Mouse (Mus musculus) embryonic facial prominence, embryonic 15.5 days (tissue): ENCODE measurements at regions not wholly inside any gene's neighbourhood (a gene's known extent, or its start where the extent isn't known, plus 50 kb on each side); places are given as distances from the start of the nearest gene placed in this dataset.

Source experiments
- ATAC-seq: fragments of 200-750 bp; cut with Nextera tagmentation; 2 replicates; pipeline ENCODE4 v1.8.0; 2017; ENCODE audit warnings: low read depth, moderate TSS enrichment; ENCODE audit not compliant: insufficient number of reproducible peaks, low FRiP score, low TSS enrichment
- H3K27ac ChIP-seq: fragments of 300-500 bp; sonication (generic); replicated peaks from 2 replicates; pipeline ENCODE4 v1.5.1; 2015; ENCODE audit warnings: mild to moderate bottlenecking, inconsistent platforms
- H3K27me3 ChIP-seq: fragments of 300-500 bp; sonication (generic); 2 replicates; pipeline ENCODE4 v1.6.1; 2015; ENCODE audit warnings: inconsistent platforms
- H3K36me3 ChIP-seq: fragments of 300-500 bp; sonication (generic); 2 replicates; pipeline ENCODE4 v1.6.1; 2015; ENCODE audit warnings: mild to moderate bottlenecking, inconsistent platforms
- H3K4me1 ChIP-seq: fragments of 300-500 bp; sonication (generic); 2 replicates; pipeline ENCODE4 v1.6.1; 2015; ENCODE audit warnings: inconsistent platforms
- H3K4me2 ChIP-seq: fragments of 300-500 bp; sonication (generic); replicated peaks from 2 replicates; pipeline ENCODE4 v1.6.1; 2015; ENCODE audit warnings: mild to moderate bottlenecking, inconsistent platforms
- H3K4me3 ChIP-seq: fragments of 300-500 bp; sonication (generic); replicated peaks from 2 replicates; pipeline ENCODE4 v1.5.1; 2015; ENCODE audit warnings: mild to moderate bottlenecking, inconsistent platforms
- H3K9ac ChIP-seq: fragments of 300-500 bp; sonication (generic); 2 replicates; pipeline ENCODE4 v1.6.1; 2015; ENCODE audit warnings: inconsistent platforms
- H3K9me3 ChIP-seq: fragments of 300-500 bp; sonication (generic); replicated peaks from 2 replicates; pipeline ENCODE4 v1.6.1; 2016; ENCODE audit warnings: inconsistent platforms
- WGBS: fragments of 180-500 bp; shearing (Covaris S2); methylation state at CpG from one replicate; pipeline ENCODE4 v1.1.7; 2015; 5-methylcytosine and 5-hydroxymethylcytosine counted together

DNA sequence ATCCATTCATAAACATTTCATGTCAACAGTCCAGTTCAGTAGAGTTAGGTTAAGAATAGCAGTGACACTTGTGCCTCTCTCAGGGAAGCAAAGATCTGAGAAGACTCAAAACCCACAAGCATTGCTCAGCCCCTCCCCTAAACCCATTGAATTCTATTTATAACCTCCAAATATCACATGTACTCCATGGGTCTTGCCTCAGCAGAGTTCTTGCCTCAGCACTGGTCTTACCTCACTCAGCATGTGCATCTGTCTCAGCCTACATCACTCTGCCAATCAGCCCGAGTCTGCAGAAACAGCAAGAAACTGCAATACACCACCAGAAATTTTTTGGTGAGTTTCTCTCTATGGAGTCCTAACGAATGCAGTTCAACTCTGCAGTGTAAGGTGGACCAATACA, 478.8 kb upstream of the Vstm2b start:
- ATAC-seq = no peak
- Histone ChIP-seq H3K36me3 (no peaks in the 10 kb centered on the region), H3K9ac (no peak overlapping the region), H3K27ac (no peak overlapping the region), H3K4me1 (no peaks in the 10 kb centered on the region), H3K4me2 (no peak overlapping the region), H3K9me3 (no peaks in the 10 kb centered on the region), H3K27me3 (no peaks in the 10 kb centered on the region), H3K4me3 (no peak overlapping the region)
- WGBS = 66% methylated on average over 2 of the region's 2 CpGs

DNA sequence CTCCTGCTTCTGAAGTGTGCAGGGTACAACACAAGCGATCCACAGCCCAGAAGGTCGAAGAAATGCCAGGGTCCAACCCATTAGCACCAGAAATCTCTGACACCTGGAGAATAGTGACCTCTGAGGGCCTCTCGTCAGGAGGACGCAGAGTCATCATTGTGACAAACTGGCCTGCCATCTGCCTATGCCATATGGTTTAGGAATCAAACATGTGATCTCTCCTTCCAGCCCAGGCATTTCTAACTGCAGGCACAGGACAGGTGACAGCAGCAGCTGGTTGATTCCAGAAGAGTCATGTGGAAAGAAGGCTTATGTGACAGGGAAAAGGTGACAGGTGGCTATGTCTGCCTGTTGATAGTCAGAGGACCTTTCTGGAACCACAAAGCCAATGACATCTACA, 476.0 kb upstream of the Vstm2b start:
- no peaks in the 10 kb centered on the region for H3K27me3 ChIP-seq
- H3K36me3 ChIP-seq = no peaks in the 10 kb centered on the region
- no peaks in the 10 kb centered on the region for H3K9me3 ChIP-seq
- 0 out of 2 replicates have a peak, but pooled peaks have one; percentile 19 for ATAC-seq
- no peak overlapping the region for H3K9ac ChIP-seq
- no peak overlapping the region for H3K4me3 ChIP-seq
- 77% methylated on average over 4 of the region's 4 CpGs for WGBS
- H3K27ac ChIP-seq = no peak overlapping the region
- no peak overlapping the region for H3K4me2 ChIP-seq
- no peaks in the 10 kb centered on the region for H3K4me1 ChIP-seq

DNA sequence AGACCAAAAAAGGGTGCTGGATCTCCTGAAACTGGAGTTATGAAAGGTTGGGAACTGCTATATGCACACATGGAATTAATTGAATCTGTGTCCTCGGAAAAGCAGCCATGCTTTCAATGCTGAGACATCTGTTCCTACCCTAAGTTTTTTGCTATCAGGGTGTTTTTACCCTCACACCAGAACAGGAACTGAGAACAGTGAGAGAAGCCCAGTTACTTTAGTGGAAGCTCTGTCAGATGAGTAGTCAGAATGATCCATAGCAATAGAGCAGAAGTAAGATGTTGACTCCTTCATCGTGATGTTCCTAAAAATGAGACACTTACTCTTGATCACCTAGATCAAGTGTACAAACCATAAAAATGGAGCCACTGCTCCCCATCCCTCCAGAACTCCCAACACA, 468.7 kb upstream of the Vstm2b start:
- WGBS = 65% methylated on average over 2 of the region's 2 CpGs
- Histone ChIP-seq H3K27ac (no peak overlapping the region), H3K9ac (no peak overlapping the region), H3K4me3 (no peak overlapping the region), H3K4me2 (no peak overlapping the region), H3K4me1 (no peaks in the 10 kb centered on the region), H3K27me3 (no peaks in the 10 kb centered on the region), H3K36me3 (no peaks in the 10 kb centered on the region), H3K9me3 (no peaks in the 10 kb centered on the region)
- ATAC-seq = no peak

DNA sequence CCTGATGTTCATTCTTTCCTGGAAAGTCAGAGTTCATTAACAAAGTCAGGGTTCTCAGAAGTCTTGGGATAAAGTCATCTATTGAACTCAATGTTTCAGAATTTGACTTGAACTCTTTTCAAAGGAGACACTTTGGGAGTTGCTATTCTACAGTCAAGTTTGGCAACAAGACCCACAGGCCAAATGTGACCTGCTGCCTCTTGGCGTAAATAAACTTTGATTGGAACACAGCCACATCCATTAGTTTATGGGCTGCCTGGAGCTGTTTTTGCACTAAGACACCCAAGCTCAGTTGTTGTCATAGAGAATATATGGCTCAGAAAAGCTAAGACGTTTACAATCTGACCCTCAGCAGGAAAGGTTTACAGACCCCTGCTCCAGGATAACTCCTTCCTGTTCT, 464.2 kb upstream of the Vstm2b start:
- H3K27ac ChIP-seq = no peak overlapping the region
- no peaks in the 10 kb centered on the region for H3K27me3 ChIP-seq
- no peaks in the 10 kb centered on the region for H3K36me3 ChIP-seq
- no peak overlapping the region for H3K4me2 ChIP-seq
- H3K9me3 ChIP-seq = no peaks in the 10 kb centered on the region
- no peaks in the 10 kb centered on the region for H3K4me1 ChIP-seq
- ATAC-seq = no peak
- no peak overlapping the region for H3K4me3 ChIP-seq
- H3K9ac ChIP-seq = no peak overlapping the region
- 71% methylated on average over 2 of the region's 2 CpGs for WGBS

DNA sequence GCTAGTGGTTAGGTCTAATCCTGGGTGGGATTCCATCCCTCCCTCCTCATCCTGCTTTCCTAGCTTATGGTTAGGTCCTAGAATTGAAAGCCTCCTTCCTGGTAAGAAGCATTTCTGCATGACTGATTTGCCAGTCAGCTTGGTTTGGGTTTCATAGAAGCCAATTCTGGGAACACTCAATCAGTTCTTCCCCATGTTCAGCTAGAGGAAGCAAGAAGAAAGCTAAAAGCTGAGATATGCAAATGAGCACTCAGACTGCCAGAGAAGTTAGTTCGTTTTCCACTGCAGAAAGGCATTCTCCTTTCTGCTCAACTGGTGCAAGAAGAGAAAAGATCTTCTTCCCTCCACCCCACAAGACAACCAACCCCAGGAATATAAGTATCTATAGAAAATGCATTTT, 457.0 kb upstream of the Vstm2b start:
- H3K27me3 ChIP-seq = no peaks in the 10 kb centered on the region
- H3K4me1 ChIP-seq = no peaks in the 10 kb centered on the region
- H3K9ac ChIP-seq = no peak overlapping the region
- 34% methylated on average over 1 of the region's 1 CpGs for WGBS
- no peak overlapping the region for H3K27ac ChIP-seq
- H3K4me3 ChIP-seq = no peak overlapping the region
- ATAC-seq = no peak
- no peak overlapping the region for H3K4me2 ChIP-seq
- H3K36me3 ChIP-seq = no peaks in the 10 kb centered on the region
- H3K9me3 ChIP-seq = no peaks in the 10 kb centered on the region

DNA sequence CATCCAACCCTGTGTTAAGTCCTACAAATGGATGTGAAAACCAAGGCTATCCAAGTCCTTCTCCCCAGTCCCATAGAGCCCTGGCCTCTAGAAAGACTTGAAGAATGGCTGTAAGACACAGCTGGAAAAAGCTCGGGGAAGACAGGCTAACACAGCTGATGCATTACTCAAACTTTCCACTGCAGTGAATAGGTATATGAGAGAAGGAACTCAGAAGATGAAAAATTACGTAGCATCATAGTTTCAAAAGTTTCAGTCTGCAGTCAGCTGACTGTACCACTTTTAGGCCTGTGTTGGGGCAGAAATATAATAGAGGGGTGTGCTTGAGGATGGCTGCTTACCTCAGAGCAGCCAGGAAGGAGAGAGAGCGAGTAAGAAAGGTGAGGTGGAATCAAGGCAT, 456.3 kb upstream of the Vstm2b start:
- Histone ChIP-seq H3K4me1 (no peaks in the 10 kb centered on the region), H3K9me3 (no peaks in the 10 kb centered on the region), H3K27me3 (no peaks in the 10 kb centered on the region), H3K27ac (no peak overlapping the region), H3K36me3 (no peaks in the 10 kb centered on the region), H3K4me2 (no peak overlapping the region), H3K4me3 (no peak overlapping the region), H3K9ac (no peak overlapping the region)
- 77% methylated on average over 3 of the region's 3 CpGs for WGBS
- no peak for ATAC-seq

DNA sequence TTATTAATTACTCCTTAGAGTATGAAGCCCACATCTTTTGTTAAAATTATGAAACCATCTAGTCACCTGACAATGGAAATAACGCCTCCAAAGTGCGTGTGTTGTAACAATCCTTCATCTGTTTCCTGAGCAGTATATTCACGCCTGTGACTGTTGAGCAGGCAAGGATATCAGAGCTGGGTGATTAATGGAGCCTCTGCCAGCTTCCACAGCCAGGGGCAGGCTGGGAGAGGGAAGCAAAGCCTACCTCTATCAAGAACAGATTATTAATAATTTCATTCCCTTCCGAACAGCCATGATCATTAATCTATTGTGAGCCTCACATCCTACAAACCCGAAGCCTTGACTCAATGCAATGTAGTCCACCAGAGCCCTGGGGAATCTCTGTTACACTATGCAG, 431.7 kb upstream of the Vstm2b start:
- no peaks in the 10 kb centered on the region for H3K36me3 ChIP-seq
- H3K4me1 ChIP-seq = no peaks in the 10 kb centered on the region
- no peaks in the 10 kb centered on the region for H3K9me3 ChIP-seq
- no peak for ATAC-seq
- H3K27me3 ChIP-seq = no peaks in the 10 kb centered on the region
- no peak overlapping the region for H3K27ac ChIP-seq
- no peak overlapping the region for H3K9ac ChIP-seq
- no peak overlapping the region for H3K4me2 ChIP-seq
- WGBS = 80% methylated on average over 5 of the region's 5 CpGs
- no peak overlapping the region for H3K4me3 ChIP-seq

DNA sequence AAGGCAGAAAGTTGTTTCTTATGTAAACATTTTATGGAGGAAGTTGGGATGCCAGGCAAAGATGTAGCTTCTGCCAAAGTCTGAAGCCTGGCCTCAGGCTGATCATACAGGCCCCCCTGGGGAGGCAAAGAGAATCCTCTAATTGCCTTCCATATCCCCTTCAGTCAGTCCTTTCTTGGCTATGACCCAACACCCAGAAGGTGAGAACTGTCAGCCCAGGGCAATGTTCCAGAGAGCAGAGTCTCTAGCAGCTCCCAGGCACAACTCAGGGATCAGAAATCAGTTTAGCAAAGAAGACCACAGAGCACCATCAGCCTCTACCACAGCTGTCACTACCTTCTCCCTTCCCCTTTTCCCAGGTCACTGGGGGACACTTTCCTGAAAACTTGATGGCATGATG, 410.9 kb upstream of the Vstm2b start:
- no peak overlapping the region for H3K9ac ChIP-seq
- no peak overlapping the region for H3K4me2 ChIP-seq
- H3K4me1 ChIP-seq = no peaks in the 10 kb centered on the region
- no peak for ATAC-seq
- no peak overlapping the region for H3K27ac ChIP-seq
- H3K4me3 ChIP-seq = no peak overlapping the region
- no peaks in the 10 kb centered on the region for H3K9me3 ChIP-seq
- H3K36me3 ChIP-seq = no peaks in the 10 kb centered on the region
- H3K27me3 ChIP-seq = no peaks in the 10 kb centered on the region

DNA sequence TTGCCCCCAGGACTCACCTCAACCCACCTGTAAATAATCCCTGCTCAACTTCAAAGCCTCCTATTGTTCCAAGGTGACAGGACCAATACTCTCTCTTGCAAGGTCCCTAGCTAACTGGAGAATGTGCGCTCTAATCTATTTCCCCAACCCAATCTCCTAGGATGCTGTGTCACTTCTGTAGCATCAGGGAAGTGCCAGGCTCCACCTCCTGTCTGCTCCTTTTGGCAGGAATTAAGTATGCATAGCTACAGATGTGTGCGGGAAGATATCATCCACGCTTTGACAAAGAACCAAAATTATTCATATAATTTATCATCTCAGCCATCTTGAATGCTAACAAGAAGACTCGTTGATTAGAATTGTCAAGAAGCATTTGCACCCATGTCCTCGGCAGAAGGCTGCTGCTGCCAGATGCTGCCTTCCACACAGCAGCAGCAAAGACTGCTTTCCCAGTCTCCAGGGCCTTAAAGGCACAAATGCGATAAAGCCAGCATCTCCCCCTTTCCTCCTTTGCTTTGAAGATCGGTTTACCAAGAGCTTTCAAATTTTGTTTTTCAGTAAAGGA, 375.3 kb upstream of the Vstm2b start:
- no peaks in the 10 kb centered on the region for H3K4me1 ChIP-seq
- H3K4me2 ChIP-seq = no peak overlapping the region
- WGBS = 59% methylated on average over 7 of the region's 7 CpGs
- no peak for ATAC-seq
- no peaks in the 10 kb centered on the region for H3K36me3 ChIP-seq
- no peak overlapping the region for H3K9ac ChIP-seq
- H3K27me3 ChIP-seq = no peaks in the 10 kb centered on the region
- no peak overlapping the region for H3K4me3 ChIP-seq
- no peak overlapping the region for H3K27ac ChIP-seq
- H3K9me3 ChIP-seq = no peaks in the 10 kb centered on the region

DNA sequence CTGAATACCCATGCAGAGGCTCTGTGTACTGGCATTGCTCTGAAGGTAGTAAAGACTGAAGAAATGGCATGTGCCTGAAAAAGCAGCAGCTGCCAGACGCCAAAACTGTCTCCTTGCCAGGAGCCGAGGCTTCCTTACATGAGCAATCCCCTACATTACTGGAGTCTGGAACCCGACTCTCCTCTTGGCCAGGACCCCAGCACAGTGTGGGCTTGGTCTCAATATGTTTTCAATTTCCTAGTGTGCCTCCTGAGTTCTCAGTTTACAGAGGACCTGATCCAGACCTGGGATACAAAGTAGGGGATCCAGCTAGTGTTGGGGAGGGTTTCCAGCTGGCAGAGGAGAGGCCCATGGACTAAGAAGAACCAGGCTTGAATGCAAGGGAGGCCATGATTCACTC, 361.5 kb upstream of the Vstm2b start:
- ATAC-seq = peak; percentile 89
- peaks cover 17% of the 10 kb centered on the region for H3K4me1 ChIP-seq
- no peak overlapping the region for H3K4me2 ChIP-seq
- no peak overlapping the region for H3K4me3 ChIP-seq
- H3K27me3 ChIP-seq = no peaks in the 10 kb centered on the region
- no peaks in the 10 kb centered on the region for H3K36me3 ChIP-seq
- WGBS = 20% methylated on average over 3 of the region's 3 CpGs
- no peaks in the 10 kb centered on the region for H3K9me3 ChIP-seq
- H3K9ac ChIP-seq = no peak overlapping the region
- no peak overlapping the region for H3K27ac ChIP-seq

DNA sequence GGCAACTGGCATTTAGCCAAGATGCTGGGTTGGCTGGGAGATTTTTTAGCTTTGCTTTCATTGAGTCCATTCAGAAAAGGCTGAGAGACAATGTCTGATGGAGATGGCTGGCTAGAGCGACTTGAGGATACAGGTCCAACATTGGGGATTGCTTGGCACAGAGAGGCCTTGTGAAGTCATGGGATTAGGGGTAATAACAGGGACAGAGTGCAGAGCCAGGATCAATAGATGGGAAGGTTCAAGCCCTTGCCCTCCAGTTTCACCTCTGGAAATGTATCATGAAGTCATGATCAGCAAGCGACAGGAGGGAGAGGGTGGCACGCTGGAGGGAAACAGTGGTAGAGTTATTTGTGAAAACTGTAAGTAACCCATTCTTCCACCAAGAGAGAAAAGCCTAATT, 360.5 kb upstream of the Vstm2b start:
- H3K4me1 ChIP-seq = peaks cover 17% of the 10 kb centered on the region
- H3K27me3 ChIP-seq = no peaks in the 10 kb centered on the region
- ATAC-seq = no peak
- H3K4me3 ChIP-seq = no peak overlapping the region
- H3K4me2 ChIP-seq = no peak overlapping the region
- no peaks in the 10 kb centered on the region for H3K9me3 ChIP-seq
- H3K9ac ChIP-seq = no peak overlapping the region
- no peak overlapping the region for H3K27ac ChIP-seq
- H3K36me3 ChIP-seq = no peaks in the 10 kb centered on the region
- 89% methylated on average over 3 of the region's 3 CpGs for WGBS

DNA sequence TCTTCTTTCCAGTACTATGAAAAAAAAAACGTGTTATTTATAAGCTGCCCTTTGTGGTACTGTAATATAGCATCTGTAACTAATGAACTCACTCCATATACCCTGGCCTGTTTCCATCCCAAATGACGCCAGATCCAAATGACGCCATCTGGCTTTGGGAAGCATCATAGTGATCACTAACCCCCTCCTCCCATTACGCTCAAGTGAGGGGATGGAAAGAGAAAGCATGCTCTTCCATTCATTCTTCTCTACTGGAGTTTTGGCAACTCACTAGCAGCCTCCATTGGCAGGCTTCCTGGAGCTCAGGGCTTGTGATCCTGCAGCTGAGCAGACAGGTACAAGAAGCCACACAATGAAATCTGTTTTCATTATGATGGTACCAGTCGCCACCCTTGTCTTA, 358.3 kb upstream of the Vstm2b start:
- Histone ChIP-seq H3K4me3 (no peak overlapping the region), H3K27me3 (no peaks in the 10 kb centered on the region), H3K9ac (no peak overlapping the region), H3K36me3 (no peaks in the 10 kb centered on the region), H3K4me1 (peaks cover 17% of the 10 kb centered on the region), H3K27ac (no peak overlapping the region), H3K4me2 (no peak overlapping the region), H3K9me3 (no peaks in the 10 kb centered on the region)
- WGBS = 31% methylated on average over 5 of the region's 5 CpGs
- ATAC-seq = no peak
